Mouse (Mus musculus): ENCODE data around the gene Sgms1. TPM values are rescaled to one million over a fixed set of nuclear protein-coding genes. Genes with fewer than 3 reads are reported as not detected.
A peak's percentile ranks its signal among the peaks of the same experiment; 100 is the strongest.

Sgms1 gene
- polyA plus RNA-seq, 1 experiment, result 8.5 TPM

DNA sequence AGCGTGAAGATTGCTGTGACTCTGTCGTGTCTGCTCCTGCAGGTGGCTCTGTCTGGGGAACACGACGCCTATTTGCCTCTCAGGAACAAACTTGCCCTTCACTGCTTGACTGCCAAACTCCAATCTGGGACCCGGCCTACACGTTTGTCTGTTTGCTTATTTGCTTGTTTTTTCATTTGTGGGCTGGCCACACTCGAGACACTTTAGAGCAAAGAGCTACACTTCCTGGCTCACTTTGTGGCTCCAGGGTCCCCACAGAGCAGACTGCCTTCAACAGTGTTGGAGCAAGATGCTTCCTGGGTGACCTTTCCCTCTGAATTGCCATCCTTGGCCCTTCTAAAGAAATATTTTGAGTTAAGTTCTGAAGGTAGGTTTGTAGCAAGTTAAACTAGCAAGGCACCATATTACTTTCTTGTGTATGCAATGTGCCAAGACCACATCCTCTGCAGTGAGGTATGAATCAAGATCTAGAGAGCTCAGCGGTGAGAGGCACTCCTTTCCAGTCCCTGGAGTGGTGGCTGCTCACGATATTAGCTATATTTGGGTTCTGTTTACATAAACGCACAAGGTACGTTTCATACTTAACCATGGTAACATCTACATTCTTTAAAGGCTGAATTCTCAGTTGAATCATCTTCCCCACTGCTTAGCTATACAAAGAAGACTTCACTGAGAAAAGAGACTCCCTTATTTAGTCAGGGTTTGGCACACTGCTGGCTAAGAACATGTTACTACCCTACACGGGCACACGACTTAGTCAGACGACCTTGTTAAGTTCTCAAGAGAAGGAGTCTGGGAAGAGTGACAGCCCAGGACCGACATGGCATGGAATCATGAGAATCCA is 192.3 kb downstream of the Sgms1 start:
- Histone ChIP-seq H3K36me3 (ENCODE audit: control insufficient read depth, insufficient read depth) (no peaks in the 10 kb centered on the region), H3K4me2 (ENCODE audit: low read depth) (peak overlapping the region; percentile 42)

DNA sequence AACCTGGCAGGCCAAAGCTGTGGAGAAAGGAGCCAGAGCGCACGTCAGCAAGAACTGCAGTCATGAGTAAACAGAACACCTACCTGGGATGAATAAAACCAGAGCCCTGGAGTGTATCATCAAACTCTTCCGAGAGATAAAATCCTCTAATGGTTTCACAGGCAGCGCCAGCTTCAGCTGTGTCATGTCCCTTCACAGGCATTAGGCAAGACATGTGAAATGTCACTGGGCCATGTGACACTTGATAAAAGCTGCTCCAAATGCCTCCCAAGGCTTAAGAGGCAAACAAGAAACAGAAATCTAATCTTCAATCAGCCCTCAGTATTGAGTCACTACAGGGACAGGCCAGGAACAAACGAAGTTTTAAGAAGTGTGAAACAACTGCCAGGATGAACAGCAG is 193.3 kb downstream of the Sgms1 start:
- H3K79me2 ChIP-seq (ENCODE audit: control insufficient read depth, insufficient read depth), result no peaks in the 10 kb centered on the region
- H3K27me3 ChIP-seq (ENCODE audit: control insufficient read depth, insufficient read depth, insufficient read length), result no peaks in the 10 kb centered on the region
- no peak overlapping the region for H3ac ChIP-seq (ENCODE audit: control insufficient read depth, insufficient read length)
- TF ChIP-seq POLR2AphosphoS2 (IDR thresholded peaks at IDR 0.05; ENCODE audit: insufficient read length, low read depth) (no peak), USF1 (IDR thresholded peaks at IDR 0.05; ENCODE audit: low read depth) (peak; percentile 80), MYOD1 (IDR thresholded peaks at IDR 0.05; ENCODE audit: control insufficient read depth in 1 of 3, insufficient read length in 2 of 3, low read depth in 2 of 3) (peak in 1 of 3 experiments; percentile 4), MYOG (IDR thresholded peaks at IDR 0.05; ENCODE audit: control insufficient read depth in 1 of 3, insufficient read depth in 1 of 3, insufficient read length in 2 of 3, low read depth in 2 of 3) (peak in 1 of 3 experiments; percentile 30), CEBPB (IDR thresholded peaks at IDR 0.05; ENCODE audit: insufficient read depth, poor library complexity, severe bottlenecking) (peak; percentile 58; the same call in 1 of the 2 replicates)
- peak overlapping the region; percentile 42 for H3K4me2 ChIP-seq (ENCODE audit: low read depth)
- no peak overlapping the region for H3K4me3 ChIP-seq
- no peaks in the 10 kb centered on the region for H3K36me3 ChIP-seq (ENCODE audit: control insufficient read depth, insufficient read depth)

More for the DNA sequence above, 192.3 kb downstream of the Sgms1 start:
- TF ChIP-seq POLR2AphosphoS2 (IDR thresholded peaks at IDR 0.05; ENCODE audit: insufficient read length, low read depth), result no peak
- TF ChIP-seq MYOG (IDR thresholded peaks at IDR 0.05; ENCODE audit: control insufficient read depth in 1 of 3, insufficient read depth in 1 of 3, insufficient read length in 2 of 3, low read depth in 2 of 3), result no peak
- no peak for TF ChIP-seq REST (IDR thresholded peaks at IDR 0.05; ENCODE audit: insufficient read depth, insufficient read length)
- TF ChIP-seq MYOD1 (IDR thresholded peaks at IDR 0.05; ENCODE audit: control insufficient read depth in 1 of 3, insufficient read length in 2 of 3, low read depth in 2 of 3), result no peak
- TF ChIP-seq SRF (IDR thresholded peaks at IDR 0.05; ENCODE audit: control insufficient read depth, insufficient read length, low read depth), result no peak
- TF ChIP-seq CEBPB (IDR thresholded peaks at IDR 0.05; ENCODE audit: insufficient read depth, poor library complexity, severe bottlenecking), result no peak
- TF ChIP-seq TCF12 (IDR thresholded peaks at IDR 0.05; ENCODE audit: insufficient read depth, poor library complexity, severe bottlenecking), result no peak
- TF ChIP-seq TCF3 (IDR thresholded peaks at IDR 0.05; ENCODE audit: insufficient read length, low read depth), result no peak
- no peak for TF ChIP-seq USF1 (IDR thresholded peaks at IDR 0.05; ENCODE audit: low read depth)
- no peak for TF ChIP-seq POLR2A (IDR thresholded peaks at IDR 0.05; ENCODE audit: insufficient read length, low read depth)
- no peaks in the 10 kb centered on the region for H3K27me3 ChIP-seq (ENCODE audit: control insufficient read depth, insufficient read depth, insufficient read length)
- peaks cover 2% of the 10 kb centered on the region for H3K79me2 ChIP-seq (ENCODE audit: control insufficient read depth, insufficient read depth)
- no peak overlapping the region for H3ac ChIP-seq (ENCODE audit: control insufficient read depth, insufficient read length)
- H3K4me3 ChIP-seq, result no peak overlapping the region

DNA sequence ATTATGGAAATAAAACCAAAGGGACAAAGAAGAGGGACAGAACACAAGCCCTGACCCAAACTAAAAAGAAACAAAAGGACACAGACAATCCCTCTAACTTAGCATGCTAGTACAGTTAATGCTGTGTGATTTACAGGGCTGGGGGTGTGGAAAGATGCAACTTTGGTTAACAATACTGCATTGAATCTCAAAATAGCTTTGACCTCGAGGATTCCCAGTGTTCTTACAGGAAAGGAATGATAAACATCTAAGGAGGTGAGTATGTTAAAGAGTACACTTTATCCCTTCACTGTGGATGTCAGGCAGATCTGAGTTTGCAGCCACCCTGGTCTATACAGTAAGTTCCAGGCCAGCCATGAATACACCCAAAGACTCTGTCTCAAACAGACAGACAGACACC is 194.7 kb downstream of the Sgms1 start:
- TF ChIP-seq TCF12 (IDR thresholded peaks at IDR 0.05; ENCODE audit: insufficient read depth, poor library complexity, severe bottlenecking) (no peak), MYOG (IDR thresholded peaks at IDR 0.05; ENCODE audit: control insufficient read depth in 1 of 3, insufficient read depth in 1 of 3, insufficient read length in 2 of 3, low read depth in 2 of 3) (no peak), CEBPB (IDR thresholded peaks at IDR 0.05; ENCODE audit: insufficient read depth, poor library complexity, severe bottlenecking) (no peak), POLR2AphosphoS2 (IDR thresholded peaks at IDR 0.05; ENCODE audit: insufficient read length, low read depth) (no peak), USF1 (IDR thresholded peaks at IDR 0.05; ENCODE audit: low read depth) (no peak), SRF (IDR thresholded peaks at IDR 0.05; ENCODE audit: control insufficient read depth, insufficient read length, low read depth) (no peak)
- Histone ChIP-seq H3K4me2 (ENCODE audit: low read depth) (no peak overlapping the region), H3K27me3 (ENCODE audit: control insufficient read depth, insufficient read depth, insufficient read length) (no peaks in the 10 kb centered on the region), H3K79me2 (ENCODE audit: control insufficient read depth, insufficient read depth) (no peaks in the 10 kb centered on the region), H3K4me3 (no peak overlapping the region), H3ac (ENCODE audit: control insufficient read depth, insufficient read length) (no peak overlapping the region), H3K36me3 (ENCODE audit: control insufficient read depth, insufficient read depth) (no peaks in the 10 kb centered on the region)

DNA sequence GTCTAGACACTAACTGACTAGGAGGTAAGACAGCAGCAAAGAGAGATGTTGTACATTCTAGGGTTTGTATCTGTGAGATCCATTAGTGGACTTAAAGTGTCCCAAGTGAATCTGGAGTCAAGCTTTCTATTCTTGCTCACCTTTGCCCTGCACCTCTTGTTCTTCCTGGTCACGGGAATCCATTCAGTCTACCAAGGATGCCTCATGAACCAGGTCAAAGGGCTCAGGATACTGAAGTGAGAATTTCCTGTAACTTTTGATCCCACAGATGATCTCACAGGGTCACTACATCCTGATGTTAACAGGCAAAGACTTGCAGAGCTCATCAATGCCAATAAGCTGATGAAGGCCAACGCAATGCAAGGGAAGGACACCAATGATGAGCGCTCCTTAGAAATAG is 195.4 kb downstream of the Sgms1 start:
- H3ac ChIP-seq (ENCODE audit: control insufficient read depth, insufficient read length), result no peak overlapping the region
- no peak overlapping the region for H3K4me2 ChIP-seq (ENCODE audit: low read depth)
- no peaks in the 10 kb centered on the region for H3K79me2 ChIP-seq (ENCODE audit: control insufficient read depth, insufficient read depth)
- no peak for TF ChIP-seq MYOD1 (IDR thresholded peaks at IDR 0.05; ENCODE audit: control insufficient read depth in 1 of 3, insufficient read length in 2 of 3, low read depth in 2 of 3)
- TF ChIP-seq TCF3 (IDR thresholded peaks at IDR 0.05; ENCODE audit: insufficient read length, low read depth), result no peak
- TF ChIP-seq MAX (IDR thresholded peaks at IDR 0.05; ENCODE audit: low read depth), result no peak
- no peak for TF ChIP-seq TCF12 (IDR thresholded peaks at IDR 0.05; ENCODE audit: insufficient read depth, poor library complexity, severe bottlenecking)
- TF ChIP-seq SRF (IDR thresholded peaks at IDR 0.05; ENCODE audit: control insufficient read depth, insufficient read length, low read depth), result no peak
- TF ChIP-seq CEBPB (IDR thresholded peaks at IDR 0.05; ENCODE audit: insufficient read depth, poor library complexity, severe bottlenecking), result no peak
- no peak for TF ChIP-seq USF1 (IDR thresholded peaks at IDR 0.05; ENCODE audit: low read depth)
- no peak for TF ChIP-seq POLR2AphosphoS2 (IDR thresholded peaks at IDR 0.05; ENCODE audit: insufficient read length, low read depth)
- TF ChIP-seq REST (IDR thresholded peaks at IDR 0.05; ENCODE audit: insufficient read depth, insufficient read length), result no peak
- TF ChIP-seq POLR2A (IDR thresholded peaks at IDR 0.05; ENCODE audit: insufficient read length, low read depth), result no peak
- TF ChIP-seq E2F4 (IDR thresholded peaks at IDR 0.05; ENCODE audit: insufficient read depth), result no peak
- TF ChIP-seq MYOG (IDR thresholded peaks at IDR 0.05; ENCODE audit: control insufficient read depth in 1 of 3, insufficient read depth in 1 of 3, insufficient read length in 2 of 3, low read depth in 2 of 3), result no peak
- no peak overlapping the region for H3K4me3 ChIP-seq
- no peaks in the 10 kb centered on the region for H3K27me3 ChIP-seq (ENCODE audit: control insufficient read depth, insufficient read depth, insufficient read length)
- H3K36me3 ChIP-seq (ENCODE audit: control insufficient read depth, insufficient read depth), result no peaks in the 10 kb centered on the region

Data from myocyte (in vitro differentiated cells).